In genomic region chr2:161433816-161434215, GRCm38 (mm10) we compare ENCODE assay signal across 17 mouse cellular contexts.
A peak's percentile ranks its signal among the peaks of the same experiment; 100 is the strongest.
DNase-seq lines count a peak whose midpoint lies in the region; ATAC-seq and TF ChIP-seq lines count a peak whose summit lies in the region.
"Had no signal": no experiment of that assay in that cellular context is flagged by ENCODE, and none has a peak within 500 bp of the region (broad histone marks: within the 10 kb centered on the region; RNA-seq: fewer than 3 reads in every experiment).

No protein-coding gene starts in this region.

- TF ChIP-seq CTCF in brain, embryonic 14.5 days (IDR thresholded peaks at IDR 0.05; ENCODE audit: borderline replicate concordance, extremely low read depth, insufficient read depth, insufficient read length) = no peak

- H3K27me3 ChIP-seq in kidney, embryonic 14.5 days (ENCODE audit: control insufficient read depth, insufficient read depth, low read length) = no peaks in the 10 kb centered on the region
- no peaks in the 10 kb centered on the region for H3K27me3 ChIP-seq in midbrain, embryonic 13.5 days
- H3K27me3 ChIP-seq: heart, embryonic 13.5 days; hindbrain, embryonic 15.5 days; limb, embryonic 12.5 days had no signal

- no peak for DNase-seq in kidney, postnatal 14 days
- DNase-seq in brain, embryonic 14.5 days (ENCODE audit: low read depth) = peak; percentile 74
- peak; percentile 54 for DNase-seq in embryo, embryonic 10.5 days (ENCODE audit: low spot score)
- no peak for DNase-seq in spleen, postnatal 36 days (ENCODE audit: low spot score in 2 of 2)
- no peak for DNase-seq in c-Kit-positive CD71-positive TER-119-positive erythroid progenitor cells, embryonic 14.5 days (ENCODE audit: low spot score)
- DNase-seq: cerebellum, adult 11 months; gastrocnemius, postnatal 14 days; kidney, postnatal 10 days; layer of hippocampus, postnatal 36 days; right cerebral cortex, postnatal 25 days; thymus, adult 18-20 months had no signal

- ATAC-seq in kidney, embryonic 14.5 days (ENCODE audit: low FRiP score, low TSS enrichment) = peak; percentile 49; the same call in 1 of the 2 replicates
- peak; percentile 65; the same call in 1 of the 2 replicates for ATAC-seq in midbrain, embryonic 13.5 days
- ATAC-seq: activated CD4-positive, CD25-positive, alpha-beta regulatory T cell, adult 4 months had no signal

- no peak overlapping the region for H3K4me2 ChIP-seq in kidney, embryonic 14.5 days (replicated peaks; ENCODE audit: low read depth, low read length)
- 0 out of 2 replicates have a peak overlapping the region, but pooled peaks have one; percentile 11 for H3K4me2 ChIP-seq in midbrain, embryonic 13.5 days (replicated peaks)
- H3K4me2 ChIP-seq: heart, embryonic 13.5 days; hindbrain, embryonic 15.5 days; limb, embryonic 12.5 days had no signal

- WGBS in kidney, embryonic 14.5 days = 4% methylated on average over 9 of the region's 9 CpGs
- 20% methylated on average over 9 of the region's 9 CpGs for WGBS in midbrain, embryonic 13.5 days

- H3K36me3 ChIP-seq in kidney, embryonic 14.5 days (ENCODE audit: control insufficient read depth, insufficient read depth, low read length) = no peaks in the 10 kb centered on the region
- no peaks in the 10 kb centered on the region for H3K36me3 ChIP-seq in midbrain, embryonic 13.5 days
- H3K36me3 ChIP-seq: heart, embryonic 13.5 days; hindbrain, embryonic 15.5 days; limb, embryonic 12.5 days had no signal

- H3K4me3 ChIP-seq in kidney, embryonic 14.5 days (ENCODE audit: low read length) = no peak overlapping the region
- H3K4me3 ChIP-seq in midbrain, embryonic 13.5 days (replicated peaks) = no peak overlapping the region
- H3K4me3 ChIP-seq: heart, embryonic 13.5 days; hindbrain, embryonic 15.5 days; limb, embryonic 12.5 days had no signal

- H3K27ac ChIP-seq in kidney, embryonic 14.5 days (ENCODE audit: low read depth, low read length) = no peak overlapping the region
- no peak overlapping the region for H3K27ac ChIP-seq in midbrain, embryonic 13.5 days
- H3K27ac ChIP-seq: heart, embryonic 13.5 days; hindbrain, embryonic 15.5 days; limb, embryonic 12.5 days had no signal

- no peaks in the 10 kb centered on the region for H3K9me3 ChIP-seq in kidney, embryonic 14.5 days (ENCODE audit: control insufficient read depth, low read length)
- H3K9me3 ChIP-seq in midbrain, embryonic 13.5 days = no peaks in the 10 kb centered on the region
- H3K9me3 ChIP-seq: hindbrain, embryonic 15.5 days; limb, embryonic 12.5 days had no signal

- no peak overlapping the region for H3K9ac ChIP-seq in kidney, embryonic 14.5 days (ENCODE audit: low read depth, low read length)
- no peak overlapping the region for H3K9ac ChIP-seq in midbrain, embryonic 13.5 days (replicated peaks)
- H3K9ac ChIP-seq: heart, embryonic 13.5 days; hindbrain, embryonic 15.5 days; limb, embryonic 12.5 days had no signal

- H3K4me1 ChIP-seq in kidney, embryonic 14.5 days (ENCODE audit: control insufficient read depth, insufficient read depth, low read length) = no peaks in the 10 kb centered on the region
- H3K4me1 ChIP-seq in midbrain, embryonic 13.5 days (replicated peaks) = peaks cover 7% of the 10 kb centered on the region; the same call in 1 of the 2 replicates
- H3K4me1 ChIP-seq: heart, embryonic 13.5 days; hindbrain, embryonic 15.5 days had no signal

- TF ChIP-seq POLR2A in brain, embryonic 14.5 days (IDR thresholded peaks at IDR 0.05; ENCODE audit: borderline replicate concordance, extremely low read depth, insufficient read depth, insufficient read length, poor library complexity, severe bottlenecking) = no peak

Comparison
In these comparisons a context has a peak if more than half of its experiments do, and no peak if none do; other contexts are left out.
1. DNase-seq: peak in brain, embryonic 14.5 days (single experiment) and embryo, embryonic 10.5 days (single experiment); none in kidney, postnatal 14 days (single experiment), spleen, postnatal 36 days (0 of 2) and c-Kit-positive CD71-positive TER-119-positive erythroid progenitor cells, embryonic 14.5 days (single experiment).